12 mouse cellular contexts compared by ENCODE assay signal in the genomic region with DNA sequence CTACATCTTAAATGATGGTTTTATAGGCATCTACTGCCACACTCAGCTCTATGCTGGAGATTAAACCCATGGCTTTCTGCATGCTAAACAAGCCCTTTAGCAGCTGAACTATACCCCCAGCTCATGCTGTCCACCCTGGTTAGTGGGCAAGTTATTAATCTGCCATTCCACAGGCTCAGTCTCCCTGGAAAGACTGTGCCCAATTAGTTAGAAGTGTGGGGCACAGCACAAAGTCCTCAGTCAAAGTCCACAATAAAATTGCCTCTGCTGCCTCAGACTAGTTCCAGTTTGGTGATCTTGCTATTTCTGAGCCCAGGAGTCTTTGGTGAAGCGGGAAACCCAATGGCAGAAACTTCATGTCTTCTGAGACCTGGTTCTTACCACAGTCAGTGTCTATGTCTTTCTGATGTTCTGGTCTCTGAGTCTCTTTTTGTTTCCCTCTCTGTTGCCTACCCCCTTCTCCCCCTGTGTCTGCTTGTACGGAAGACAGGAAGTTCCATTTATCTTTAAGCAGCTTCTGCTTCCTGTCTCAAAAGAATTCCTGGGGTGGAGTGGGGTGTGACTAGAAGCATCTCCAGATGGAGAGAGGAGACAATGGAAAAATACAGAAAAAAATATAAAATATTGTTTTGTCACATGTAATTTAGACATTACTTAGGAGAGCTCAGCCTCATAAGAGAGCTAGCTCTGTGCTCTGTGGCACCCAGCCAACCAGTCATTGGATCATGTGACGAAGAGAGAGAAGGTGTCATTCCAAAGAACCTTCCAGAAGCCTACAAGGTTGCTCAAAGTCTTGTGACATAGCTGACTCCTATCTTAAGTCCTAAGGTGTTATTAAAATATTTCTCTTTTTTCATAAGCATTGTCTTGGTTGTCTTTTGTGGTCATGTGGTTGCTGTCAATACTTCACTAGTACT.
A peak's percentile ranks its signal among the peaks of the same experiment; 100 is the strongest.
DNase-seq lines count a peak whose midpoint lies in the region; ATAC-seq and TF ChIP-seq lines count a peak whose summit lies in the region.
"Had no signal": no experiment of that assay in that cellular context is flagged by ENCODE, and none has a peak within 500 bp of the region (broad histone marks: within the 10 kb centered on the region; RNA-seq: fewer than 3 reads in every experiment).

No protein-coding gene starts in this region.

- H3K9ac ChIP-seq in liver, embryonic 11.5 days (ENCODE audit: low read depth, low read length): no peak overlapping the region
- no peak overlapping the region for H3K9ac ChIP-seq in hindbrain, embryonic 13.5 days
- H3K9ac ChIP-seq: lung, embryonic 15.5 days had no signal

- peaks cover 20% of the 10 kb centered on the region for H3K4me1 ChIP-seq in liver, embryonic 11.5 days (replicated peaks; ENCODE audit: control insufficient read depth, insufficient read depth, low read length)
- peaks cover 4% of the 10 kb centered on the region; the same call in 1 of the 2 replicates for H3K4me1 ChIP-seq in hindbrain, embryonic 13.5 days (replicated peaks)
- H3K4me1 ChIP-seq in heart, embryonic 10.5 days: peaks cover 6% of the 10 kb centered on the region; the same call in 1 of the 2 replicates
- H3K4me1 ChIP-seq: embryonic facial prominence, embryonic 10.5 days; midbrain, embryonic 10.5 days had no signal

- no peak overlapping the region for H3K4me3 ChIP-seq in C2C12 (ENCODE audit: insufficient read depth, poor library complexity, severe bottlenecking)
- H3K4me3 ChIP-seq in liver, embryonic 11.5 days (ENCODE audit: low read depth, low read length): no peak overlapping the region
- no peak overlapping the region for H3K4me3 ChIP-seq in hindbrain, embryonic 13.5 days
- H3K4me3 ChIP-seq in heart, embryonic 10.5 days: no peak overlapping the region
- H3K4me3 ChIP-seq: embryonic facial prominence, embryonic 10.5 days; lung, embryonic 15.5 days; midbrain, embryonic 10.5 days had no signal

- peak overlapping the region; percentile 39; the same call in 1 of the 2 replicates for H3K27ac ChIP-seq in liver, embryonic 11.5 days (ENCODE audit: low read depth, low read length)
- H3K27ac ChIP-seq in hindbrain, embryonic 13.5 days: no peak overlapping the region
- no peak overlapping the region for H3K27ac ChIP-seq in heart, embryonic 10.5 days
- H3K27ac ChIP-seq: embryonic facial prominence, embryonic 10.5 days; lung, embryonic 15.5 days; midbrain, embryonic 10.5 days had no signal

- 0 out of 2 replicates have a peak, but pooled peaks have one; percentile 22 for ATAC-seq in liver, embryonic 11.5 days (replicated peaks; ENCODE audit: low FRiP score)
- ATAC-seq in hindbrain, embryonic 13.5 days (ENCODE audit: low FRiP score): no peak

- H3K79me3 ChIP-seq in C2C12 (ENCODE audit: low read depth): no peaks in the 10 kb centered on the region

- no peaks in the 10 kb centered on the region for H3K9me3 ChIP-seq in liver, embryonic 11.5 days (ENCODE audit: control insufficient read depth, low read length)
- H3K9me3 ChIP-seq in hindbrain, embryonic 13.5 days: no peaks in the 10 kb centered on the region
- no peaks in the 10 kb centered on the region for H3K9me3 ChIP-seq in heart, embryonic 10.5 days
- H3K9me3 ChIP-seq: embryonic facial prominence, embryonic 10.5 days; lung, embryonic 15.5 days; midbrain, embryonic 10.5 days had no signal

- no peak for TF ChIP-seq CTCF in C2C12 (IDR thresholded peaks at IDR 0.05; ENCODE audit: control insufficient read depth, insufficient read depth, insufficient read length)

- no peaks in the 10 kb centered on the region for H3K27me3 ChIP-seq in C2C12 (ENCODE audit: control insufficient read depth, insufficient read depth, insufficient read length)
- no peaks in the 10 kb centered on the region for H3K27me3 ChIP-seq in liver, embryonic 11.5 days (replicated peaks; ENCODE audit: control insufficient read depth, insufficient read depth, low read length)
- no peaks in the 10 kb centered on the region for H3K27me3 ChIP-seq in hindbrain, embryonic 13.5 days
- H3K27me3 ChIP-seq in heart, embryonic 10.5 days (ENCODE audit: insufficient read depth, poor library complexity, severe bottlenecking): no peaks in the 10 kb centered on the region
- H3K27me3 ChIP-seq: lung, embryonic 15.5 days had no signal

- H3K4me2 ChIP-seq in liver, embryonic 11.5 days: no peak overlapping the region
- no peak overlapping the region for H3K4me2 ChIP-seq in hindbrain, embryonic 13.5 days
- H3K4me2 ChIP-seq: lung, embryonic 15.5 days had no signal

- WGBS in liver, embryonic 11.5 days: 47% methylated on average over 3 of the region's 3 CpGs
- WGBS in hindbrain, embryonic 13.5 days: 82% methylated on average over 3 of the region's 3 CpGs
- 67% methylated on average over 3 of the region's 3 CpGs for WGBS in heart, embryonic 10.5 days

- no peak overlapping the region for H3ac ChIP-seq in C2C12 (ENCODE audit: control insufficient read depth, insufficient read length, low read depth)

- H3K36me3 ChIP-seq in C2C12 (ENCODE audit: control insufficient read depth, insufficient read depth): no peaks in the 10 kb centered on the region
- no peaks in the 10 kb centered on the region for H3K36me3 ChIP-seq in liver, embryonic 11.5 days (ENCODE audit: control insufficient read depth, insufficient read depth, low read length)
- H3K36me3 ChIP-seq in hindbrain, embryonic 13.5 days: no peaks in the 10 kb centered on the region
- H3K36me3 ChIP-seq in heart, embryonic 10.5 days: no peaks in the 10 kb centered on the region
- H3K36me3 ChIP-seq: embryonic facial prominence, embryonic 10.5 days; lung, embryonic 15.5 days; midbrain, embryonic 10.5 days had no signal

- no peaks in the 10 kb centered on the region for H3K79me2 ChIP-seq in C2C12 (ENCODE audit: control insufficient read depth, insufficient read depth)

- DNase-seq in cerebellum, postnatal 10 days: peak; percentile 12 to 17
- no peak for DNase-seq in cerebellum, adult 11 months
- DNase-seq in kidney, adult 8-10 months: peak; percentile 83 to 91
- DNase-seq in liver, embryonic 11.5 days (ENCODE audit: low spot score): no peak
- DNase-seq in heart, postnatal 4 days: no peak
- DNase-seq in heart, embryonic 10.5 days (ENCODE audit: low spot score): no peak
- DNase-seq: cerebellum, adult 9-10 months had no signal

TF ChIP-seq in C2C12, 6 proteins besides CTCF, POLR2A, EP300 and RAD21:
- TF ChIP-seq CEBPB (IDR thresholded peaks at IDR 0.05; ENCODE audit: low read depth) (no peak), USF1 (IDR thresholded peaks at IDR 0.05; ENCODE audit: low read depth) (peak; percentile 35)

Comparison
In these comparisons a context has a peak if more than half of its experiments do, and no peak if none do; other contexts are left out.
1. DNase-seq: peak in cerebellum, postnatal 10 days (2 of 2) and kidney, adult 8-10 months (2 of 2); none in cerebellum, adult 11 months (single experiment), liver, embryonic 11.5 days (single experiment), heart, postnatal 4 days (single experiment) and heart, embryonic 10.5 days (single experiment).